In genomic region chr5:18360281-18360819, GRCm38 (mm10) we compare ENCODE assay signal across 8 mouse cellular contexts. TPM values are rescaled to one million over a fixed set of nuclear protein-coding genes. Genes with fewer than 3 reads are reported as not detected.
DNase-seq lines count a peak whose midpoint lies in the region; ATAC-seq and TF ChIP-seq lines count a peak whose summit lies in the region.

Gene Gnai1, minus strand, starts transcription at chr5:18360355.

- peak within 1 kb of the TSS; percentile 83 for H3K9ac ChIP-seq in embryonic facial prominence, embryonic 14.5 days (ENCODE audit: low read depth, low read length)
- H3K9ac ChIP-seq in limb, embryonic 14.5 days (ENCODE audit: low read depth, low read length, severe bottlenecking): peak within 1 kb of the TSS; percentile 73
- peak within 1 kb of the TSS; percentile 77 for H3K9ac ChIP-seq in midbrain, embryonic 16.5 days (ENCODE audit: low read depth, low read length)

- 0 out of 2 replicates have a peak, but pooled peaks have one; percentile 19 for TF ChIP-seq POLR2A in limb, embryonic 14.5 days (IDR thresholded peaks at IDR 0.05; ENCODE audit: borderline replicate concordance, extremely low read depth, insufficient read depth, insufficient read length)

- 0 out of 2 replicates have a peak, but pooled peaks cover 3% of the 10 kb centered on the region for H3K27me3 ChIP-seq in embryonic facial prominence, embryonic 14.5 days (replicated peaks; ENCODE audit: control insufficient read depth, insufficient read depth, low read length)
- H3K27me3 ChIP-seq in limb, embryonic 14.5 days (ENCODE audit: control insufficient read depth, insufficient read depth, low read length): no peaks in the 10 kb centered on the region
- no peaks in the 10 kb centered on the region for H3K27me3 ChIP-seq in midbrain, embryonic 16.5 days (ENCODE audit: control insufficient read depth, insufficient read depth, low read depth, low read length)

- peak within 1 kb of the TSS; percentile 63 for H3K27ac ChIP-seq in embryonic facial prominence, embryonic 14.5 days (replicated peaks; ENCODE audit: low read depth, low read length)
- peak within 1 kb of the TSS; percentile 58; the same call in 1 of the 2 replicates for H3K27ac ChIP-seq in limb, embryonic 14.5 days (replicated peaks; ENCODE audit: low read depth, low read length)
- H3K27ac ChIP-seq in midbrain, embryonic 16.5 days (ENCODE audit: low read length): peak within 1 kb of the TSS; percentile 90

- peak within 1 kb of the TSS; percentile 89 for H3K4me3 ChIP-seq in embryonic facial prominence, embryonic 14.5 days (ENCODE audit: low read depth, low read length)
- H3K4me3 ChIP-seq in limb, embryonic 14.5 days (replicated peaks; ENCODE audit: low read length): peak within 1 kb of the TSS; percentile 84
- H3K4me3 ChIP-seq in midbrain, embryonic 16.5 days (ENCODE audit: low read depth, low read length): peak within 1 kb of the TSS; percentile 57

- H3K4me1 ChIP-seq in embryonic facial prominence, embryonic 14.5 days (ENCODE audit: control insufficient read depth, insufficient read depth, low read length): peaks cover 8% of the 10 kb centered on the region; the same call in 1 of the 2 replicates
- H3K4me1 ChIP-seq in limb, embryonic 14.5 days (ENCODE audit: control insufficient read depth, insufficient read depth, low read length): peaks cover 8% of the 10 kb centered on the region
- peaks cover 16% of the 10 kb centered on the region for H3K4me1 ChIP-seq in midbrain, embryonic 16.5 days (ENCODE audit: control insufficient read depth, insufficient read depth, low read length)

- 0 out of 2 replicates have a peak, but pooled peaks cover 5% of the 10 kb centered on the region for H3K9me3 ChIP-seq in embryonic facial prominence, embryonic 14.5 days (ENCODE audit: control insufficient read depth, low read length)
- no peaks in the 10 kb centered on the region for H3K9me3 ChIP-seq in limb, embryonic 14.5 days (ENCODE audit: control insufficient read depth, low read length)
- H3K9me3 ChIP-seq in midbrain, embryonic 16.5 days (replicated peaks; ENCODE audit: control insufficient read depth, low read length, poor library complexity, severe bottlenecking): no peaks in the 10 kb centered on the region

- 0% methylated on average over 6 of the region's 76 CpGs for WGBS in embryonic facial prominence, embryonic 14.5 days
- WGBS in limb, embryonic 14.5 days: under 1% methylated on average over 38 of the region's 76 CpGs
- under 1% methylated on average over 39 of the region's 76 CpGs for WGBS in midbrain, embryonic 16.5 days

- peak within 1 kb of the TSS; percentile 93 for H3K4me2 ChIP-seq in embryonic facial prominence, embryonic 14.5 days (ENCODE audit: low read depth, low read length)
- H3K4me2 ChIP-seq in limb, embryonic 14.5 days (replicated peaks; ENCODE audit: low read depth, low read length, severe bottlenecking): peak within 1 kb of the TSS; percentile 89
- H3K4me2 ChIP-seq in midbrain, embryonic 16.5 days (ENCODE audit: low read length): peak within 1 kb of the TSS; percentile 79

- no peaks in the 10 kb centered on the region for H3K36me3 ChIP-seq in embryonic facial prominence, embryonic 14.5 days (ENCODE audit: control insufficient read depth, insufficient read depth, low read length)
- H3K36me3 ChIP-seq in limb, embryonic 14.5 days (ENCODE audit: control insufficient read depth, insufficient read depth, low read length): no peaks in the 10 kb centered on the region
- H3K36me3 ChIP-seq in midbrain, embryonic 16.5 days (ENCODE audit: control insufficient read depth, insufficient read depth, low read length): no peaks in the 10 kb centered on the region

- DNase-seq in layer of hippocampus, adult 11-12 months (ENCODE audit: low spot score): peak; percentile 67
- DNase-seq in layer of hippocampus, adult 9-10 months (ENCODE audit: low spot score): no peak
- DNase-seq in embryonic facial prominence, embryonic 14.5 days (ENCODE audit: low spot score): peak; percentile 83
- peak; percentile 43 to 47 for DNase-seq in heart, adult 9 months (ENCODE audit: low spot score in 2 of 2)
- peak; percentile 73 for DNase-seq in kidney, adult 9 months
- DNase-seq in limb, embryonic 14.5 days (ENCODE audit: low spot score): peak; percentile 70
- DNase-seq in testis, postnatal 10 days (ENCODE audit: low spot score): peak; percentile 90

- peak; percentile 98 for ATAC-seq in embryonic facial prominence, embryonic 14.5 days (ENCODE audit: low read depth)
- ATAC-seq in limb, embryonic 14.5 days (ENCODE audit: low FRiP score, low read depth): peak; percentile 94
- ATAC-seq in midbrain, embryonic 16.5 days: peak; percentile 98

RNA-seq across cellular contexts. Expression of gene Gnai1, which starts in this region (rescaled TPM):
- polyA plus RNA-seq in embryonic facial prominence, embryonic 14.5 days (2014; fragmentation: Nextera tagmentation; extraction: Ambion mirVana): 38.9 and 39.0 TPM in 2 replicates
- 14.6 and 14.7 TPM in 2 replicates for polyA plus RNA-seq in limb, embryonic 14.5 days (2012; rRNA removed)
- 31.2 and 34.4 TPM in 2 replicates for polyA plus RNA-seq in limb, embryonic 14.5 days (2014; fragmentation: Nextera tagmentation; extraction: Ambion mirVana)
- 104 and 109 TPM in 2 replicates for polyA plus RNA-seq in midbrain, embryonic 16.5 days (2015; fragmentation: Nextera tagmentation; extraction: Ambion mirVana)
